Mouse (Mus musculus) midbrain, embryonic 11.5 days (tissue): Measurements from ENCODE around the gene Oprd1. TPM values are rescaled to one million over a fixed set of nuclear protein-coding genes. Genes with fewer than 3 reads are reported as not detected.

ENCODE experiments used
- ATAC-seq: fragments of 200-750 bp; cut with Nextera tagmentation; 2 replicates; pipeline ENCODE4 v1.8.0; 2017; ENCODE audit warnings: moderate TSS enrichment, moderate library complexity; ENCODE audit not compliant: low FRiP score
- DNase-seq: peaks from one replicate; pipeline ENCODE4 v3.0.0; 2015; ENCODE audit warnings: low spot score; ENCODE audit errors: missing footprints
- H3K27ac ChIP-seq: fragments of 300-500 bp; sonication (generic); 2 replicates; pipeline ENCODE4 v1.5.1; 2014; ENCODE audit warnings: low read depth, low read length
- H3K27me3 ChIP-seq: fragments of 300-500 bp; sonication (generic); 2 replicates; pipeline ENCODE4 v1.6.1; 2014; ENCODE audit warnings: mild to moderate bottlenecking, low read length, moderate library complexity, mixed read lengths; ENCODE audit not compliant: control insufficient read depth, insufficient read depth
- H3K36me3 ChIP-seq: fragments of 300-500 bp; sonication (generic); 2 replicates; pipeline ENCODE4 v1.6.1; 2014; ENCODE audit warnings: mild to moderate bottlenecking, low read length, moderate library complexity, mixed read lengths; ENCODE audit not compliant: control insufficient read depth, insufficient read depth
- H3K4me1 ChIP-seq: fragments of 300-500 bp; sonication (generic); 2 replicates; pipeline ENCODE4 v1.6.1; 2014; ENCODE audit warnings: low read length; ENCODE audit not compliant: control insufficient read depth, insufficient read depth
- H3K4me2 ChIP-seq: fragments of 300-500 bp; sonication (generic); 2 replicates; pipeline ENCODE4 v1.6.1; 2014; ENCODE audit warnings: mild to moderate bottlenecking, moderate library complexity
- H3K4me3 ChIP-seq: fragments of 300-500 bp; sonication (generic); 2 replicates; pipeline ENCODE4 v1.5.1; 2014; ENCODE audit warnings: low read depth, low read length
- H3K9ac ChIP-seq: fragments of 300-500 bp; sonication (generic); 2 replicates; pipeline ENCODE4 v1.6.1; 2014; ENCODE audit warnings: low read length
- H3K9me3 ChIP-seq: fragments of 300-500 bp; sonication (generic); 2 replicates; pipeline ENCODE4 v1.6.1; 2016; ENCODE audit warnings: low read length; ENCODE audit not compliant: control insufficient read depth
- WGBS: fragments of 180-500 bp; shearing (Covaris S2); extraction: QIAGEN DNeasy Blood & Tissue Kit; methylation state at CpG from one replicate; pipeline ENCODE4 v1.1.7; 2014; 5-methylcytosine and 5-hydroxymethylcytosine counted together
- polyA plus RNA-seq: library from polyadenylated mRNA; unstranded; fragments of >200 nt; fragmentation: Nextera tagmentation; extraction: Ambion mirVana; gene quantifications from 2 replicates; pipeline ENCODE4 v1.2.1, GENCODE M21; 2014

Oprd1 gene
- polyA plus RNA-seq = 0.04 and 0.08 TPM in 2 replicates

DNA sequence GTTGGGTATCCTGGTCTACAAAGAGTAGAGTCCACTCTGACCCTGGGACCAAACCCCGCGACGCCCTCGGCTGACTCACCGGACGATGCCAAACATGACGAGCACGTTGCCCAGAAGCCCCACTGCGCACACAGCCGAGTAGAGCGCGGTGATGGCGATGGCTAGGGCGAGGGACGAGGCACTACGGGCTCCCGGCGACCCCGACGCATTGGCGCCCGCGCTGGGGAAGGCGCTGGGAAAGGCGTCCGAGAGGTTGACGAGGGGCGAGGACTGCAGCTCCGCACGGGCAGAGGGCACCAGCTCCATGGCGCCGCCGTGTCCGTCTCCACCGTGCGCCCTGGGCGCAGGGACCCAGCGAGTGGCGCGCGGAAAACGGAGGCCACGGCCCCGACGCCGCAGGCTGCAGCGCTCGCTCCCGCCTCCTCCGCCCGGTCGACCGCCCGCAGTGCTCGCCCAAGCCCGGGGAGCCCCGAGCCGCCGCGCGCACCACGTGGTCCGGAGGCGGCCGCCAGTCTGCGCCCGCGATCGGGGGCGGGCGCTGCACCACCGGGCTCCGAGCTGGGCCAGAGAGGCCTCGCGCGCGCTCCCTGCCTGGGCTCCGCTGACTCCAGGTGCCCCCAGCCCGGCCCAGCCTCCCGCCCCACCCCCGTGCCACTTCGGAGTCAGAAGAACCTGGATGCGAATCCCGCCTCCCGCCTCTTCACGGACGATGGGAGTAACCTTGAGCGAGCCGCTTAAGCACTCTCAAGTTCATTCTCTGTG is at the start of gene Oprd1:
Gene Oprd1, minus strand, starts transcription at position 407 of the 762 bp plus-strand sequence.
- Histone ChIP-seq H3K36me3 (no peaks in the 10 kb centered on the region), H3K9ac (no peak within 1 kb of the TSS), H3K4me3 (peak within 1 kb of the TSS; percentile 31), H3K27me3 (peaks cover 37% of the 10 kb centered on the region), H3K4me2 (peak within 1 kb of the TSS; percentile 53), H3K27ac (no peak within 1 kb of the TSS), H3K4me1 (peaks cover 5% of the 10 kb centered on the region), H3K9me3 (no peaks in the 10 kb centered on the region)
- ATAC-seq (no peak), DNase-seq (peak; percentile 89)
- WGBS = 1% methylated on average over 83 of the region's 89 CpGs

GRCm38 (mm10) chr4:132187826-132188401 is 43.6 kb upstream of the Oprd1 start:
- ATAC-seq (no peak), DNase-seq (no peak)
- peaks cover 12% of the 10 kb centered on the region for H3K36me3 ChIP-seq
- no peaks in the 10 kb centered on the region for H3K9me3 ChIP-seq
- H3K27ac ChIP-seq = no peak overlapping the region
- H3K27me3 ChIP-seq = no peaks in the 10 kb centered on the region
- H3K9ac ChIP-seq = no peak overlapping the region
- H3K4me3 ChIP-seq = no peak overlapping the region
- H3K4me2 ChIP-seq = no peak overlapping the region
- WGBS = 95% methylated on average over 2 of the region's 2 CpGs
- H3K4me1 ChIP-seq = no peaks in the 10 kb centered on the region

DNA sequence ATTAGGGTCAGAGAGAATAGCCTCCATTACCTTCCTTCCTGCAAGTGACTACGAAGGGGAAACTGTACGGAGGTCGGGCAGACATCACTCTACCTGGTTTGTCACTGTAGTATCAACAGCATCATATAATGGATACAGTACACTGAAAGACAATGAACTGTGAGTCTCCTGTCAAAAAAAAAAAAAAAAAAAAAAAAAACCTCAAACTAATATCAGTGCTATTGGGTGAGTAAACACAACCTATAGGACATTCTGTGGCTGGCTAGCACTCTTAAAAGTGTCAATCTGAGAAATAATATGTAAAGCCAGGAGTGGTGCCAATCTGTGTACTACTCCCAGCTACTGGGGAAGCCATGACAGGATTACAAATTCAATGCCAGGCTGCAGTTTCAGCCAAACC is 38.9 kb upstream of the Oprd1 start:
- DNase-seq = no peak
- H3K9me3 ChIP-seq = no peaks in the 10 kb centered on the region
- H3K36me3 ChIP-seq = peaks cover 10% of the 10 kb centered on the region
- no peak for ATAC-seq
- no peaks in the 10 kb centered on the region for H3K4me1 ChIP-seq
- H3K27me3 ChIP-seq = no peaks in the 10 kb centered on the region
- H3K4me3 ChIP-seq = no peak overlapping the region
- no peak overlapping the region for H3K4me2 ChIP-seq
- no peak overlapping the region for H3K9ac ChIP-seq
- 99% methylated on average over 3 of the region's 3 CpGs for WGBS
- H3K27ac ChIP-seq = no peak overlapping the region

DNA sequence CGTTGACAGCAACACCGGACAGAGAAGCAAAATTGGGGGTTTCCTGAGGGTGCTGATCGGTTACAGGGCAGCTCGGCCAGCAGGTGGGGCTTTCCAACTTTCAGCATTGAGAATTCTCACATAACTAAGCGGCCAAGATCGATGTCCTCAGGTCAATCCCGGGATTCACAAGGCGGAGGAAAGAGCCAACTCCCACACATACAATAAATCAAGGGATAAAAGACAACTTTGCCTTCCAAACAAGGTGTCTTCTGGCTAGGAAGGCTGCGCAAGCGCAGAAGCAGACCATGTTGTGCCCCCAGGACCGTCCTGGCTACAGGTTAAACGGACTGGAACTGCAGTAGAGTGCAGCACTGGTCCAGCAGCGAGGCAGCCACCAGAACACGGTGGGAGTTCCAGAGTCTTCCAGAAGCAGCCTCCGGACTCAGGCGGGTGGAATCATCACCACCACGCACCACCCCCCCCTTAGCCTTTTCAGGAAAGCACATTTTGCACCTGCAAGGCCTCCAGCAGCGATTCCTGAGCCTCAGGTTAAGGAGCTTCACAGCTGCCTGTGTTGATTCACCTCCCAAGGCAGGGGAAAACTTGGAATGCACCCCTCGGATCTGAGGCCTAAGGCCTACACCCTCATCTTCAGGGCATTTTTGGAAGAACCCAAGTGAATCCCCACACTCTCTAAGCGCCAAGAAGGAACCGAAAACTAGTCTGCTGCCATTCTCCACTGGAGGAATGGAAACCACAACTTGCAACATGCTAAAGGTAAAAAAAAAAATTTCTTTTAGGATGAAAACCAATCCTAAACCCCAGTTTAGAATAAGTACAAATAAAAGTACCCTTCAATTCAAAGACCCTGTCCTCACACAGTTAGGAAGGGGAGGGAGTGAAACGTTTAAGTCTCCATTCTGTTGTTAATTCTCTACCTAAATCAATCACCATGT is 37.7 kb upstream of the Oprd1 start:
- no peaks in the 10 kb centered on the region for H3K4me1 ChIP-seq
- DNase-seq (no peak), ATAC-seq (no peak)
- H3K36me3 ChIP-seq = peaks cover 10% of the 10 kb centered on the region
- H3K9ac ChIP-seq = no peak overlapping the region
- no peak overlapping the region for H3K27ac ChIP-seq
- H3K4me2 ChIP-seq = no peak overlapping the region
- H3K27me3 ChIP-seq = no peaks in the 10 kb centered on the region
- 68% methylated on average over 22 of the region's 22 CpGs for WGBS
- no peaks in the 10 kb centered on the region for H3K9me3 ChIP-seq
- no peak overlapping the region for H3K4me3 ChIP-seq

DNA sequence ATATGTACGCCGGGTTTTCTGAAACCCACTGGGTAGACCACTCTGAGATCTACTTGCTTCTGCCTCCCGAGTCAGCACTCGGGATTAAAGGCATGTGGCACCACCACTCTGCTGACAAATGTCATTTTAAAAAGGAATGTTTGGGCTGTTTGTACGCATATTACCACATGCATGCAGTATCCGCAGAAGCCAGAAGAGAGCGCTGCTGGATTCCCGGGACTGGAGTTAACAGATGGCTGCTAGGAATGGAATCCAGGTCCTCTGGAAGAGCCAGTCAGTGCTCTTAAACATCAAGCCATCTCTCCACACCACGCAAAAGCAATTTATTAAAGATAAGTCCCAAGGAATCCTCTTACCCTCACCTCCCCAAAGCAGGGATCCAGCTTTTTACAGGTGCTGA is 36.4 kb upstream of the Oprd1 start:
- no peak overlapping the region for H3K4me3 ChIP-seq
- no peaks in the 10 kb centered on the region for H3K9me3 ChIP-seq
- no peak overlapping the region for H3K9ac ChIP-seq
- H3K36me3 ChIP-seq = peaks cover 9% of the 10 kb centered on the region
- no peak overlapping the region for H3K27ac ChIP-seq
- H3K27me3 ChIP-seq = no peaks in the 10 kb centered on the region
- 74% methylated on average over 9 of the region's 9 CpGs for WGBS
- no peak overlapping the region for H3K4me2 ChIP-seq
- ATAC-seq (no peak), DNase-seq (peak; percentile 92)
- H3K4me1 ChIP-seq = no peaks in the 10 kb centered on the region

GRCm38 (mm10) chr4:132178630-132179059 is 34.4 kb upstream of the Oprd1 start:
- H3K9ac ChIP-seq = no peak overlapping the region
- peak; percentile 76; the same call in 1 of the 2 replicates for ATAC-seq
- no peak overlapping the region for H3K27ac ChIP-seq
- DNase-seq = peak; percentile 99
- no peaks in the 10 kb centered on the region for H3K9me3 ChIP-seq
- no peak overlapping the region for H3K4me3 ChIP-seq
- WGBS = 7% methylated on average over 10 of the region's 10 CpGs
- H3K4me1 ChIP-seq = no peaks in the 10 kb centered on the region
- H3K27me3 ChIP-seq = no peaks in the 10 kb centered on the region
- H3K36me3 ChIP-seq = peaks cover 6% of the 10 kb centered on the region; the same call in 1 of the 2 replicates
- no peak overlapping the region for H3K4me2 ChIP-seq

- DNase-seq = no peak
- Histone ChIP-seq H3K4me2 (no peak overlapping the region), H3K9ac (no peak overlapping the region), H3K36me3 (no peaks in the 10 kb centered on the region), H3K9me3 (no peaks in the 10 kb centered on the region), H3K27ac (no peak overlapping the region), H3K4me1 (0 out of 2 replicates have a peak, but pooled peaks cover 2% of the 10 kb centered on the region), H3K4me3 (no peak overlapping the region), H3K27me3 (no peaks in the 10 kb centered on the region)
- ATAC-seq = no peak
- 59% methylated on average over 10 of the region's 10 CpGs for WGBS
Measured at GRCm38 (mm10) chr4:132176474-132176873, 32.2 kb upstream of the Oprd1 start.

DNA sequence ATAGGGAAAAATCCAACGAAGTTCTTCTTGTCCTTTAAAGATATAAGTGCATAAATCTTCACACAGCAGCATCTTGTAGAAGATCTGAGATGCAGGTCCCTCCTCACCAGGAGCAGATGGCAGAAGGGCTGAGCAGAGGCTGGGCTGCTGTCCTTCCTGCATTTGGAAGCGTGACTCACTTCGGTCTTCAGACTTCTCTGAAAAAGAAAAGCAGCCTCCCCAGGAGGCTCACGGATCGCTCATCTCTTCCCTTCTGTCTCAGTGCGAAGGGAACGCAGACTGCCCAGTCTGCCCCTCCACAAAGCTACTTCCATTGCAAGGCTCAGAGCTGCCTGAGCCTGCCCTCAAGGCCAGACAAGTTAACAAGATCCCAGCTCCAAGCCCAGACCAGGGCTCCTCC is 26.6 kb upstream of the Oprd1 start:
- 20% methylated on average over 7 of the region's 7 CpGs for WGBS
- Histone ChIP-seq H3K4me1 (0 out of 2 replicates have a peak, but pooled peaks cover 2% of the 10 kb centered on the region), H3K27me3 (no peaks in the 10 kb centered on the region), H3K9ac (no peak overlapping the region), H3K4me3 (no peak overlapping the region), H3K27ac (no peak overlapping the region), H3K4me2 (no peak overlapping the region), H3K36me3 (no peaks in the 10 kb centered on the region), H3K9me3 (no peaks in the 10 kb centered on the region)
- no peak for ATAC-seq
- DNase-seq = no peak
